Mouse (Mus musculus) heart, adult 2 months (tissue): ENCODE data around the gene Rack1.

ENCODE experiments used
- CTCF ChIP-seq: fragments of 200-600 bp; IDR thresholded peaks from 2 replicates; pipeline ENCODE4 v1.8.1; 2022; ENCODE audit warnings: antibody characterized with exemption, mild to moderate bottlenecking, moderate library complexity
- EP300 ChIP-seq: fragments of 200-500 bp; IDR thresholded peaks from 2 replicates; pipeline ENCODE4 v1.6.1; 2011; ENCODE audit warnings: low read depth, low read length, control low read depth; ENCODE audit not compliant: insufficient read depth
- POLR2A ChIP-seq: fragments of 200-500 bp; IDR thresholded peaks from 2 replicates; pipeline ENCODE4 v1.6.1; 2011; ENCODE audit warnings: mild to moderate bottlenecking, low read depth, low read length, control low read depth; ENCODE audit not compliant: insufficient read depth

- TF ChIP-seq CTCF: no peak
- no peak for TF ChIP-seq EP300
- TF ChIP-seq POLR2A: no peak
Measured at GRCm38 (mm10) chr11:48804922-48805321, 4.8 kb downstream of the Rack1 start.
